Mouse (Mus musculus) midbrain, embryonic 11.5 days (tissue): Measurements from ENCODE around the gene Dhx37. TPM values are rescaled to one million over a fixed set of nuclear protein-coding genes. Genes with fewer than 3 reads are reported as not detected.
A peak's percentile ranks its signal among the peaks of the same experiment; 100 is the strongest.

Experiments used
- ATAC-seq: fragments of 200-750 bp; cut with Nextera tagmentation; 2 replicates; pipeline ENCODE4 v1.8.0; 2017; ENCODE audit warnings: moderate TSS enrichment, moderate library complexity; ENCODE audit not compliant: low FRiP score
- DNase-seq: peaks from one replicate; pipeline ENCODE4 v3.0.0; 2015; ENCODE audit warnings: low spot score; ENCODE audit errors: missing footprints
- H3K27ac ChIP-seq: fragments of 300-500 bp; sonication (generic); 2 replicates; pipeline ENCODE4 v1.5.1; 2014; ENCODE audit warnings: low read depth, low read length
- H3K27me3 ChIP-seq: fragments of 300-500 bp; sonication (generic); 2 replicates; pipeline ENCODE4 v1.6.1; 2014; ENCODE audit warnings: mild to moderate bottlenecking, low read length, moderate library complexity, mixed read lengths; ENCODE audit not compliant: control insufficient read depth, insufficient read depth
- H3K36me3 ChIP-seq: fragments of 300-500 bp; sonication (generic); 2 replicates; pipeline ENCODE4 v1.6.1; 2014; ENCODE audit warnings: mild to moderate bottlenecking, low read length, moderate library complexity, mixed read lengths; ENCODE audit not compliant: control insufficient read depth, insufficient read depth
- H3K4me1 ChIP-seq: fragments of 300-500 bp; sonication (generic); 2 replicates; pipeline ENCODE4 v1.6.1; 2014; ENCODE audit warnings: low read length; ENCODE audit not compliant: control insufficient read depth, insufficient read depth
- H3K4me2 ChIP-seq: fragments of 300-500 bp; sonication (generic); 2 replicates; pipeline ENCODE4 v1.6.1; 2014; ENCODE audit warnings: mild to moderate bottlenecking, moderate library complexity
- H3K4me3 ChIP-seq: fragments of 300-500 bp; sonication (generic); 2 replicates; pipeline ENCODE4 v1.5.1; 2014; ENCODE audit warnings: low read depth, low read length
- H3K9ac ChIP-seq: fragments of 300-500 bp; sonication (generic); 2 replicates; pipeline ENCODE4 v1.6.1; 2014; ENCODE audit warnings: low read length
- H3K9me3 ChIP-seq: fragments of 300-500 bp; sonication (generic); 2 replicates; pipeline ENCODE4 v1.6.1; 2016; ENCODE audit warnings: low read length; ENCODE audit not compliant: control insufficient read depth
- WGBS: fragments of 180-500 bp; shearing (Covaris S2); extraction: QIAGEN DNeasy Blood & Tissue Kit; methylation state at CpG from one replicate; pipeline ENCODE4 v1.1.7; 2014; 5-methylcytosine and 5-hydroxymethylcytosine counted together
- microRNA-seq: library from miRNA; unstranded; fragments of <30 nt; microRNA quantifications from one replicate; pipeline ENCODE4, GENCODE M21; 2017
- polyA plus RNA-seq: library from polyadenylated mRNA; unstranded; fragments of >200 nt; fragmentation: Nextera tagmentation; extraction: Ambion mirVana; gene quantifications from 2 replicates; pipeline ENCODE4 v1.2.1, GENCODE M21; 2014

The Dhx37 gene
- polyA plus RNA-seq, 1 experiment from 2014 or later, result 9.2 TPM

- H3K27ac ChIP-seq, result no peak overlapping the region
- no peak overlapping the region for H3K4me2 ChIP-seq
- H3K9me3 ChIP-seq, result no peaks in the 10 kb centered on the region
- DNase-seq, result peak; percentile 96
- no peaks in the 10 kb centered on the region for H3K4me1 ChIP-seq
- 3% methylated on average over 4 of the region's 4 CpGs for WGBS
- no peak overlapping the region for H3K4me3 ChIP-seq
- ATAC-seq, result peak; percentile 42
- no peaks in the 10 kb centered on the region for H3K36me3 ChIP-seq
- no peaks in the 10 kb centered on the region for H3K27me3 ChIP-seq
- H3K9ac ChIP-seq, result no peak overlapping the region
Measured at GRCm38 (mm10) chr5:125368568-125368967, 65.4 kb downstream of the Dhx37 start.

GRCm38 (mm10) chr5:125368156-125368555 is 65.8 kb downstream of the Dhx37 start:
- no peak for ATAC-seq
- Histone ChIP-seq H3K9me3 (no peaks in the 10 kb centered on the region), H3K27me3 (no peaks in the 10 kb centered on the region), H3K4me3 (no peak overlapping the region), H3K9ac (no peak overlapping the region), H3K4me2 (no peak overlapping the region), H3K4me1 (no peaks in the 10 kb centered on the region), H3K27ac (no peak overlapping the region), H3K36me3 (no peaks in the 10 kb centered on the region)
- no peak for DNase-seq
- WGBS, result 78% methylated on average over 5 of the region's 5 CpGs

DNA sequence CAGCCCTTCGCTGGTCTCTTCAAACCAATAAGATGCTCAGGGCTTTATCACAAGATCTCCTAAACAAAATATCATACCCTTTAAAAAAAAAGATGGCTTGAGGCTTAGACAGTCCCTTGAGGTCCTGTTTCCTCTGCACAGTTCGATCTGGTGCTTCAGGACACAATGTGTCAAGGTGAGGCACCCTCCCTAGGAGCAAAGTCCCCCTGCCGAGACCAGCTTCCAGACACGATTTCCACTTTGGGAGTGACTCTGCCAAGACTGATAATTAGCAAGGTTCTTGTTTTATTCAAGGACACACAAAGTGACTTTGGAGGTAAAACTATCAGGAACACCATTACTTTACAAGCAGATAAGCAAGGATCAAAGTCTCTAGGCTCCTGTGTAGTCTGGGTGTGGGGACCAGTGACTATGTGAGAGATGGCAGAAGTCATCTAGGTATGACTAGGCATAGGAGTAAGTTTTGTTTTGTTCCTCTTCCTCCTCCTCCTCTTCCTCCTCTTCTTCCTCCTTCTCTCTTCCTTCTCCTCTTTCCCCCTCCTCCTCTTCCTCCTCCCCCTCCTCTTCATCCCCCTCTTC is 69.0 kb downstream of the Dhx37 start:
- Histone ChIP-seq H3K4me1 (no peaks in the 10 kb centered on the region; the same call in 1 of the 2 replicates), H3K27ac (no peak overlapping the region), H3K9ac (no peak overlapping the region), H3K9me3 (no peaks in the 10 kb centered on the region), H3K36me3 (no peaks in the 10 kb centered on the region), H3K27me3 (no peaks in the 10 kb centered on the region), H3K4me3 (no peak overlapping the region), H3K4me2 (no peak overlapping the region)
- DNase-seq (no peak), ATAC-seq (no peak)
- 82% methylated on average over 4 of the region's 4 CpGs for WGBS

DNA sequence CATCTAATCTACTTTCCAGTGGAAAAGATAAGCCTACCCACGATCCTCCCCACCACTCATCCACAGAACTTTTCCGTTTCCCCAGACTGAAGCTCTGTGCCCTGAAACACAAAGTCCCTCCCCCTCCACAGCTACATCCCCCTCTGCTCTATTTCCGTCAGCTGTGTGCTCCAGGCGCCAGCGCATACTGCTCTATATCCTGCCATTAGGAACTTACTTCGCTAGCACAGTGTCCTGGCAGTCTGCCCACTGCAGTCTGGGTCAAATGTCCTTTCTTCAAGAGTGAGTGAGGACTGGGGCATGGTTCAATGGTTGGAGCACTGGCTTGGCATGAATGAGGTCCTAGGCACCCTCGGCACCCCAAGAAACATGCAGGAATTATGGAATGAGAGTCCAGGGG is 70.0 kb downstream of the Dhx37 start:
- H3K4me1 ChIP-seq, result no peaks in the 10 kb centered on the region; the same call in 1 of the 2 replicates
- no peak overlapping the region for H3K4me3 ChIP-seq
- H3K27me3 ChIP-seq, result no peaks in the 10 kb centered on the region
- H3K36me3 ChIP-seq, result no peaks in the 10 kb centered on the region
- no peak overlapping the region for H3K27ac ChIP-seq
- DNase-seq, result no peak
- WGBS, result 83% methylated on average over 7 of the region's 7 CpGs
- H3K4me2 ChIP-seq, result no peak overlapping the region
- no peaks in the 10 kb centered on the region for H3K9me3 ChIP-seq
- ATAC-seq, result no peak
- no peak overlapping the region for H3K9ac ChIP-seq

Small RNA genes lying within 50 kb of the gene (microRNA-seq; reads per million reads assigned to microRNA genes)
- gene Gm27551, result not detected

Other genes with a start within 250 kb of the Dhx37 start
- gene Scarb1, start 93.0 kb downstream of the Dhx37 start, polyA plus RNA-seq, result 26.0 and 26.5 TPM in 2 replicates
- 0.12 and 0.29 TPM in 2 replicates for gene Gm10382, start 44.8 kb downstream of the Dhx37 start, polyA plus RNA-seq
- gene Ubc, start 43.9 kb downstream of the Dhx37 start, polyA plus RNA-seq, result 1,030 and 1,101 TPM in 2 replicates
- 28.4 and 29.4 TPM in 2 replicates for gene Bri3bp, start 7.4 kb upstream of the Dhx37 start, polyA plus RNA-seq
- 45.6 and 53.2 TPM in 2 replicates for gene Aacs, start 41.7 kb upstream of the Dhx37 start, polyA plus RNA-seq
- 0.42 and 0.50 TPM in 2 replicates for gene Tmem132b, start 97.7 kb upstream of the Dhx37 start, polyA plus RNA-seq